In genomic region chr5:107874561-107875260, GRCm38 (mm10) we compare ENCODE assay signal across 8 mouse cellular contexts. TPM values are rescaled to one million over a fixed set of nuclear protein-coding genes. Genes with fewer than 3 reads are reported as not detected.
A peak's percentile ranks its signal among the peaks of the same experiment; 100 is the strongest.
DNase-seq lines count a peak whose midpoint lies in the region; ATAC-seq and TF ChIP-seq lines count a peak whose summit lies in the region.

Gene Evi5 (minus strand): TSS chr5:107875107.

- H3K27ac ChIP-seq in embryonic facial prominence, embryonic 12.5 days = no peak within 1 kb of the TSS
- H3K27ac ChIP-seq in heart, embryonic 14.5 days (replicated peaks in 1 of 2; ENCODE audit: control insufficient read depth in 1 of 2, insufficient read depth in 1 of 2, low read depth in 2 of 2, low read length in 2 of 2) = peak within 1 kb of the TSS; percentile 94 to 98
- no peak within 1 kb of the TSS for H3K27ac ChIP-seq in midbrain, postnatal 0 days (ENCODE audit: low read depth, low read length)

- 0 out of 2 replicates have a peak, but pooled peaks cover 3% of the 10 kb centered on the region for H3K27me3 ChIP-seq in embryonic facial prominence, embryonic 12.5 days
- H3K27me3 ChIP-seq in heart, embryonic 14.5 days (ENCODE audit: control insufficient read depth, insufficient read depth, low read length) = no peaks in the 10 kb centered on the region
- H3K27me3 ChIP-seq in midbrain, postnatal 0 days (ENCODE audit: insufficient read depth, low read length) = no peaks in the 10 kb centered on the region

- TF ChIP-seq CTCF in midbrain, postnatal 0 days (IDR thresholded peaks at IDR 0.05) = no peak

- H3K36me3 ChIP-seq in embryonic facial prominence, embryonic 12.5 days = no peaks in the 10 kb centered on the region
- no peaks in the 10 kb centered on the region for H3K36me3 ChIP-seq in heart, embryonic 14.5 days (ENCODE audit: control insufficient read depth, insufficient read depth, low read length)
- no peaks in the 10 kb centered on the region for H3K36me3 ChIP-seq in midbrain, postnatal 0 days (ENCODE audit: insufficient read depth, low read length)

- no peak within 1 kb of the TSS for H3K4me3 ChIP-seq in embryonic facial prominence, embryonic 12.5 days
- H3K4me3 ChIP-seq in heart, embryonic 14.5 days (ENCODE audit: control insufficient read depth in 1 of 2, insufficient read depth in 1 of 2, low read depth in 1 of 2, low read length in 2 of 2) = peak within 1 kb of the TSS; percentile 19 to 26; a peak in 1 of 4 replicates
- no peak within 1 kb of the TSS for H3K4me3 ChIP-seq in midbrain, postnatal 0 days (ENCODE audit: low read depth, low read length)

- no peaks in the 10 kb centered on the region for H3K9me3 ChIP-seq in embryonic facial prominence, embryonic 12.5 days
- H3K9me3 ChIP-seq in heart, embryonic 14.5 days (ENCODE audit: control insufficient read depth, low read length) = no peaks in the 10 kb centered on the region
- no peaks in the 10 kb centered on the region for H3K9me3 ChIP-seq in midbrain, postnatal 0 days (ENCODE audit: low read length)

- H3K4me2 ChIP-seq in embryonic facial prominence, embryonic 12.5 days (replicated peaks) = no peak within 1 kb of the TSS
- peak within 1 kb of the TSS; percentile 46 for H3K4me2 ChIP-seq in heart, embryonic 14.5 days (ENCODE audit: low read length)
- no peak within 1 kb of the TSS for H3K4me2 ChIP-seq in midbrain, postnatal 0 days (ENCODE audit: low read depth, low read length, poor library complexity, severe bottlenecking)

- no peak for ATAC-seq in embryonic facial prominence, embryonic 12.5 days (ENCODE audit: insufficient number of reproducible peaks, insufficient read depth, low FRiP score, low TSS enrichment)
- no peak for ATAC-seq in heart, embryonic 14.5 days (ENCODE audit: insufficient number of reproducible peaks, insufficient read depth, low FRiP score, low read depth)
- no peak for ATAC-seq in midbrain, postnatal 0 days (ENCODE audit: low FRiP score)
- no peak for ATAC-seq in inflammation-experienced regulatory T-cells, adult 6 months

- DNase-seq in thymus, postnatal 0 days (ENCODE audit: low spot score) = no peak
- DNase-seq in thymus, postnatal 4 days = no peak
- no peak for DNase-seq in left cerebral cortex, postnatal 10 days (ENCODE audit: extremely low spot score in 1 of 2, low spot score in 2 of 2)
- DNase-seq in midbrain, postnatal 0 days (ENCODE audit: low spot score) = no peak
- no peak for DNase-seq in cerebellum, adult 11-12 months

- WGBS in embryonic facial prominence, embryonic 12.5 days = 52% methylated on average over 4 of the region's 4 CpGs
- WGBS in heart, embryonic 14.5 days = 25% methylated on average over 4 of the region's 4 CpGs
- 52% methylated on average over 4 of the region's 4 CpGs for WGBS in midbrain, postnatal 0 days

- intact Hi-C loops in left cerebral cortex, postnatal 10 days (cut with DNase I) = no loop called here

- no peaks in the 10 kb centered on the region for H3K4me1 ChIP-seq in embryonic facial prominence, embryonic 12.5 days
- peaks cover 6 to 35% of the 10 kb centered on the region in 2 experiments for H3K4me1 ChIP-seq in heart, embryonic 14.5 days (ENCODE audit: control insufficient read depth in 2 of 2, insufficient read depth in 2 of 2, low read length in 2 of 2)
- no peaks in the 10 kb centered on the region for H3K4me1 ChIP-seq in midbrain, postnatal 0 days (ENCODE audit: insufficient read depth, low read length)

- no peak within 1 kb of the TSS for H3K9ac ChIP-seq in embryonic facial prominence, embryonic 12.5 days
- peak within 1 kb of the TSS; percentile 14 for H3K9ac ChIP-seq in heart, embryonic 14.5 days (ENCODE audit: low read length)
- no peak within 1 kb of the TSS for H3K9ac ChIP-seq in midbrain, postnatal 0 days (replicated peaks; ENCODE audit: low read length, poor library complexity, severe bottlenecking)

RNA-seq across cellular contexts. Expression of gene Evi5, which starts in this region (rescaled TPM):
- 14.9 and 15.6 TPM in 2 replicates for polyA plus RNA-seq in thymus, postnatal 0 days (2015; fragmentation: Nextera tagmentation; extraction: Ambion mirVana)
- polyA plus RNA-seq in embryonic facial prominence, embryonic 12.5 days (2016; fragmentation: Nextera tagmentation; extraction: Ambion mirVana) = 85.2 and 85.5 TPM in 2 replicates
- 45.9 and 50.2 TPM in 2 replicates for polyA plus RNA-seq in heart, embryonic 14.5 days (2014; fragmentation: Nextera tagmentation; extraction: Ambion mirVana)
- 10 to 100 TPM; 67.0 to 72.2 TPM for total RNA-seq in left cerebral cortex, postnatal 10 days (2021)
- total RNA-seq in midbrain, postnatal 0 days (2014; rRNA removed) = 47.1 and 68.6 TPM in 2 replicates
- polyA plus RNA-seq in midbrain, postnatal 0 days (2015; fragmentation: Nextera tagmentation; extraction: Ambion mirVana) = 53.1 and 55.0 TPM in 2 replicates
- 1 to 10 TPM in 2 of 3 experiments, under 1 TPM in 1; 0.57 to 1.3 (median 1.3) TPM for polyA plus RNA-seq in inflammation-experienced regulatory T-cells, adult 6 months (2017; shearing (Covaris generic))

Comparison
In these comparisons a context has a peak if more than half of its experiments do, and no peak if none do; other contexts are left out.
1. H3K27ac ChIP-seq: peak in heart, embryonic 14.5 days (2 of 2); none in embryonic facial prominence, embryonic 12.5 days (single experiment) and midbrain, postnatal 0 days (single experiment).
2. H3K4me3 ChIP-seq: peak in heart, embryonic 14.5 days (2 of 2); none in embryonic facial prominence, embryonic 12.5 days (single experiment) and midbrain, postnatal 0 days (single experiment).